Mouse (Mus musculus) midbrain, embryonic 16.5 days (tissue): Measurements from ENCODE around the gene Ccdc71. TPM values are rescaled to one million over a fixed set of nuclear protein-coding genes. Genes with fewer than 3 reads are reported as not detected.

Experiments used
- ATAC-seq: fragments of 200-750 bp; cut with Nextera tagmentation; 2 replicates; pipeline ENCODE4 v1.8.0; 2017; ENCODE audit warnings: moderate TSS enrichment
- H3K27ac ChIP-seq: fragments of 300-500 bp; sonication (generic); 2 replicates; pipeline ENCODE4 v1.5.1; 2014; ENCODE audit warnings: mild to moderate bottlenecking, low read length, mixed read lengths
- H3K27me3 ChIP-seq: fragments of 300-500 bp; sonication (generic); 2 replicates; pipeline ENCODE4 v1.6.1; 2014; ENCODE audit warnings: low read depth, low read length, mixed read lengths; ENCODE audit not compliant: control insufficient read depth, insufficient read depth
- H3K36me3 ChIP-seq: fragments of 300-500 bp; sonication (generic); 2 replicates; pipeline ENCODE4 v1.6.1; 2014; ENCODE audit warnings: mild to moderate bottlenecking, low read length, moderate library complexity, mixed read lengths; ENCODE audit not compliant: control insufficient read depth, insufficient read depth
- H3K4me1 ChIP-seq: fragments of 300-500 bp; sonication (generic); 2 replicates; pipeline ENCODE4 v1.6.1; 2014; ENCODE audit warnings: mild to moderate bottlenecking, low read length, mixed read lengths; ENCODE audit not compliant: control insufficient read depth, insufficient read depth
- H3K4me2 ChIP-seq: fragments of 300-500 bp; sonication (generic); 2 replicates; pipeline ENCODE4 v1.6.1; 2014; ENCODE audit warnings: mild to moderate bottlenecking, low read length, mixed read lengths
- H3K4me3 ChIP-seq: fragments of 300-500 bp; sonication (generic); 2 replicates; pipeline ENCODE4 v1.5.1; 2014; ENCODE audit warnings: low read depth, mild to moderate bottlenecking, low read length, moderate library complexity, mixed read lengths
- H3K9ac ChIP-seq: fragments of 300-500 bp; sonication (generic); 2 replicates; pipeline ENCODE4 v1.6.1; 2014; ENCODE audit warnings: low read depth, low read length, mixed read lengths
- H3K9me3 ChIP-seq: fragments of 300-500 bp; sonication (generic); replicated peaks from 2 replicates; pipeline ENCODE4 v1.6.1; 2014; ENCODE audit warnings: mild to moderate bottlenecking, low read length, mixed read lengths; ENCODE audit not compliant: control insufficient read depth, poor library complexity, severe bottlenecking
- WGBS: fragments of 180-500 bp; shearing (Covaris S2); extraction: QIAGEN DNeasy Blood & Tissue Kit; methylation state at CpG from one replicate; pipeline ENCODE4 v1.1.7; 2014; 5-methylcytosine and 5-hydroxymethylcytosine counted together
- polyA plus RNA-seq: library from polyadenylated mRNA; unstranded; fragments of >200 nt; fragmentation: Nextera tagmentation; extraction: Ambion mirVana; gene quantifications from 2 replicates; pipeline ENCODE4 v1.2.1, GENCODE M21; 2015

Ccdc71 gene
- polyA plus RNA-seq, 1 experiment from 2014 or later: 65.2 TPM

DNA sequence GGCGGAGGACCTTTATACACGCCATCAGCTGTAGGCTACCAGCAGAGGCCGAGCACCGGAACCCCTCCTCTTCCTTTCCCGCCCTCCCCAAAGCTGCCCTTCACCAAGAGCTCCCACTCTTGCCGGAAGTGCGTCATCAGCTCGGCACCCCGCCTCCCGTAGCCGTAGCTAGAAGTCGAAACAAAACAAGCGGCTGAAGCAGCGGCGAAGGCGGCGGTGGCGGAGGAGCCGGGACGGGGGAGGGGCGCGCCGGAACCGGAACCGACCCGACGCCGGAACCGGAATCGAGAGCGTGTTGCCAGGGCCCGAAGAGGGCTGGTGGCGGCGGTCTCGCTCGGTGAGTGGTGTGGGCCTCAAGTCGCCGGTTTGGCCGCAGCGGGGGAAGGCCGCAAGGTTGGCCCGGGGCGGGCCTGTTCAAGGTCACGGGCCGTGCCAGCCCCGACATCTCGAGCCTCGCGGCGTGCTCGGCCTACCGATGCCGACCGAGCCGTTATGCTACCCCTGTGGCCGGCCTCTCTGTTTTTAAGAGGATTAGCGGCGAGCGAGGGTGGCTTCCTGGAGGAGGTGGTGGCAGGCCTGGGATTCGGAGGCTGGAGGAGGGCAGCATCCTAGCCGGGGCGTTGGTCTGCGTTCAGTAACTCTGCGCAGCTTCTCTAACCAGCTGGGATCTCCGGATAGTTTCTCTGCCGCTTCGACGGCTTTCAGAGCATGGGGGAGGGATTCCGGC is 30.4 kb downstream of the Ccdc71 start, which contains the start of gene Usp19:
Gene Usp19 (plus strand): TSS at position 44 of the 727 bp plus-strand sequence.
- ATAC-seq: peak; percentile 95
- Histone ChIP-seq H3K9me3 (no peaks in the 10 kb centered on the region), H3K4me3 (peak within 1 kb of the TSS; percentile 95), H3K4me2 (peak within 1 kb of the TSS; percentile 92), H3K27me3 (no peaks in the 10 kb centered on the region), H3K36me3 (peaks cover 25% of the 10 kb centered on the region), H3K27ac (peak within 1 kb of the TSS; percentile 96), H3K4me1 (peaks cover 18% of the 10 kb centered on the region), H3K9ac (peak within 1 kb of the TSS; percentile 94)
- WGBS: under 1% methylated on average over 69 of the region's 69 CpGs

DNA sequence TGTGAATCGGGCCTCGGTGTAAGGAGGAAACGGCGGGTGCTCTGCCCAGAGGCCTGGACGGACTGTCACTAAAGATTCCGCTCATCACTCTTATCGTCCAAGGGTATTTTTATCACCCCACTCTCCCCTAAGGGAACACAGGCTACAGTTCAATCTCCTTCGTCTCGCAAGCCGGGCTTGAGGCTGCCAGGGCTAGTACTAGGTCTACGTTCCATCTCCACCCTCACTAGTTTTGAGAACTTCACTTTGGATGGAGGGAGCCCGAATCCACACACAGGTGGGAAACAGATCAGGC is 30.9 kb downstream of the Ccdc71 start:
- peak overlapping the region; percentile 95 for H3K4me3 ChIP-seq
- 0 out of 2 replicates have a peak, but pooled peaks have one; percentile 0 for ATAC-seq
- no peaks in the 10 kb centered on the region for H3K9me3 ChIP-seq
- peaks cover 18% of the 10 kb centered on the region for H3K4me1 ChIP-seq
- H3K9ac ChIP-seq: peak overlapping the region; percentile 94
- H3K27ac ChIP-seq: peak overlapping the region; percentile 96
- peak overlapping the region; percentile 92 for H3K4me2 ChIP-seq
- WGBS: 9% methylated on average over 12 of the region's 12 CpGs
- no peaks in the 10 kb centered on the region for H3K27me3 ChIP-seq
- peaks cover 30% of the 10 kb centered on the region for H3K36me3 ChIP-seq

DNA sequence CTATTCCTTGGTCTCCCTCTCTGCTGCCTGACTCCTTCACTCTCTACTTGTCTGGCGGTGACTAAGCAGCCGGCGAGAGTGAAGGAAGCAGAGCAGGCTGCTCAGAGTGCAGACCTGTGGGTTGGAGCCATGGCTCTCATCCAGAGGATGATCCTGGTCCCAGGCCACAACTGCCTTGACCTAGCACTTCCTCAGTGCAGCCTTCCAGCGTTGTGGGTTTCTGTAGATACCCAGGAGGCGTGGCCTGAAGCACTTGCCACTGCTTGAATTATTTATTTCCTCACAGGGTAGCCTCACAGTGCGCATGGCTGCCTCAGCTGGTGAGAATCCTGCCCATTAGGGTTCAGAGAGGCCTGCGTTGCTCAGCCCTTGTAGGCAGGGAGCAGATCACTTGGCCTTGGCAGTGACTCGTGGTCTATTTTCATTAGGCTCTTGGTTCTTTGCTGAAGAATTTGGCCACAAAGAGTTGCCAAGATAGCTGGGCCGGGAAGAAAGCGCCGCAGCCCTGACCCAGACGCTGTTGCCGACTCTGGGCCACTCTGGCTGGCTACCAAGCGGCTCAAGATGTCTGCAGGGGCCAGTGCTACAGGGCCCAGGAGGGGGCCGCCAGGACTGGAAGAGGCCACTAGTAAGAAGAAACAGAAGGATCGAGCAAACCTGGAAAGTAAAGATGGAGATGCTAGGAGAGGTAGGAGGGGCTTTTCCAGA is 31.9 kb downstream of the Ccdc71 start:
- Histone ChIP-seq H3K9ac (peak overlapping the region; percentile 28; the same call in 1 of the 2 replicates), H3K4me1 (peaks cover 18% of the 10 kb centered on the region), H3K9me3 (no peaks in the 10 kb centered on the region), H3K27me3 (no peaks in the 10 kb centered on the region), H3K4me2 (peak overlapping the region; percentile 92), H3K27ac (no peak overlapping the region), H3K36me3 (peaks cover 40% of the 10 kb centered on the region), H3K4me3 (no peak overlapping the region; the same call in 1 of the 2 replicates)
- no peak for ATAC-seq
- WGBS: 86% methylated on average over 16 of the region's 16 CpGs

DNA sequence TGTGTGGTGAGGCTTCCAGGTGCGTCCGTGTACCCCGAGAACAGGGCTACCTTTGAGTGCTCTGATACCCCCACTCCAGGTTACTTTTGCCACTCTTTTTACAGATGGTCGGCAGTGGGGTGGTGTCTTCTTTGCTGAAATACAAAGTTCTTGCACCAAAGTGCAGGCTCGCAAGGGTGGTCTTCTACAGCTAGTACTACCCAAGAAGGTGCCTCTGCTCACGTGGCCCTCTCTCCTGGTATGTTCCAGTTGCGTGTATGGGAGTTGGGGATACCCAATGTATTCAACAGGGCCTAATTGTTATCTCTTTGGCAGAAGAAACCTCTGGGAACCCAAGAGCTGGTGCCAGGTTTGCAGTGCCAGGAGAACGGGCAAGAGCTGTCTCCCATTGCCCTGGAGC is 32.9 kb downstream of the Ccdc71 start:
- H3K4me2 ChIP-seq: no peak overlapping the region
- no peak overlapping the region for H3K4me3 ChIP-seq
- 98% methylated on average over 8 of the region's 8 CpGs for WGBS
- no peak for ATAC-seq
- H3K27me3 ChIP-seq: no peaks in the 10 kb centered on the region
- peaks cover 49% of the 10 kb centered on the region for H3K36me3 ChIP-seq
- H3K9ac ChIP-seq: no peak overlapping the region
- no peaks in the 10 kb centered on the region for H3K9me3 ChIP-seq
- H3K4me1 ChIP-seq: peaks cover 18% of the 10 kb centered on the region
- H3K27ac ChIP-seq: no peak overlapping the region

DNA sequence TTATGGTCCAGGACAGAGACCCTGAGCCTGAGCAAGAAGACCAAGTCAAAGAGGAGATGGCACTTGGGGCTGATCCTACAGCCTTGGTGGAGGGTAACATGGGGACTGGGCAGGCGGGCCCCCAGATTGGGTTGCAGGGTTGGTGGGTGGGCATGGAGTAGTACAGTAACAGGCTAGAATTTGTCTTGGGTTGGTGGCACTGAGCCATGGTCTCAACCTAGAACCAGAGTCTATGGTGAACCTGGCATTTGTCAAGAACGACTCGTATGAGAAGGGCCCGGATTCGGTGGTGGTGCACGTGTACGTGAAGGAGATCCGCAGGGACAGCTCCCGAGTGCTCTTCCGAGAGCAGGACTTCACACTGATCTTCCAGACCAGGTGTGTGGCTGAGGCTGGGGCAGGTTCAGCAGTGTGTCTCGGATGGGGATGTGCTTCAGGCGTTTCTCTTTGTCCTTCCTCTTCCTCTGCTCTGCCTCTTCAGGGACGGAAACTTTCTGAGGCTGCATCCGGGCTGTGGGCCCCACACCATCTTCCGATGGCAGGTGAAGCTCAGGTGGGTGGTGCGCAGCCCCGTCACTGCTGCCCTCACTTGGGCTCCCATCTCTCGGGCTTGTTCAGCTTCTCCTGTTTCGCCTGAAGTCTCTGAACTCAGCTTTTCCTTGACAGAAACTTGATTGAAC is 34.0 kb downstream of the Ccdc71 start:
- Histone ChIP-seq H3K9me3 (no peaks in the 10 kb centered on the region), H3K4me3 (no peak overlapping the region), H3K4me1 (peaks cover 18% of the 10 kb centered on the region), H3K27me3 (no peaks in the 10 kb centered on the region), H3K4me2 (no peak overlapping the region), H3K36me3 (peaks cover 59% of the 10 kb centered on the region), H3K9ac (no peak overlapping the region), H3K27ac (no peak overlapping the region)
- WGBS: 96% methylated on average over 19 of the region's 19 CpGs
- ATAC-seq: no peak

DNA sequence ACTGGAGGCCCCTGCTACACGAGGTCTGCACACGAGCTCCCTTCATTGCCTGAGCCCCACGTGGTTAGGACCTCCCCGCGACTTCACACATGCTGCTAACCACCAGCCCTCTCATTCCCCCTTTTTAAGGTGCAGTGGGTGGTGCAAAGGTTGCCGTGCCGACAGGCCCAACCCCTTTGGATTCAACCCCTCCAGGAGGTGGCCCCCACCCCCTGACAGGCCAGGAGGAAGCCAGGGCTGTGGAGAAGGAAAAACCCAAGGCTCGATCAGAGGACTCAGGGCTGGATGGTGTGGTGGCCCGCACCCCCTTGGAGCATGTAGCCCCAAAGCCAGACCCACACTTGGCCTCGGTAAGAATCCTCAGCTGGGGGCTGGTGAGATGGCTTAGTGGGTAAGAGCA is 34.6 kb downstream of the Ccdc71 start:
- no peak overlapping the region for H3K4me3 ChIP-seq
- WGBS: 80% methylated on average over 10 of the region's 10 CpGs
- no peak overlapping the region for H3K9ac ChIP-seq
- no peak for ATAC-seq
- no peaks in the 10 kb centered on the region for H3K9me3 ChIP-seq
- H3K27ac ChIP-seq: no peak overlapping the region
- peaks cover 15% of the 10 kb centered on the region for H3K4me1 ChIP-seq
- no peak overlapping the region for H3K4me2 ChIP-seq
- no peaks in the 10 kb centered on the region for H3K27me3 ChIP-seq
- H3K36me3 ChIP-seq: peaks cover 65% of the 10 kb centered on the region

DNA sequence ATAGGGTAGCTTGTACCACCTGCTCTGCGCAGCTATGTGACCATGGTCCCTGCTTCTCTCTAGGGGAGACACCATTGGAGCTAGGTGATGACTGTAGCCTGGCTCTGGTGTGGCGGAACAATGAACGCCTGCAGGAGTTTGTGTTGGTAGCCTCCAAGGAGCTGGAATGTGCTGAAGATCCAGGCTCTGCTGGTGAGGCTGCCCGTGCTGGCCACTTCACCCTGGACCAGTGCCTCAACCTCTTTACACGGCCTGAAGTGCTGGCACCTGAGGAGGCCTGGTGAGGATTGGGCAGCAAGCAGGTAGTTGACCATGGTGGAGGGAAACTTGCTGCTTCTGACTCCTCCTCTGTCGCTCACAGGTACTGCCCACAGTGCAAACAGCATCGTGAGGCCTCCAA is 38.9 kb downstream of the Ccdc71 start:
- WGBS: 95% methylated on average over 7 of the region's 7 CpGs
- peaks cover 67% of the 10 kb centered on the region for H3K36me3 ChIP-seq

DNA sequence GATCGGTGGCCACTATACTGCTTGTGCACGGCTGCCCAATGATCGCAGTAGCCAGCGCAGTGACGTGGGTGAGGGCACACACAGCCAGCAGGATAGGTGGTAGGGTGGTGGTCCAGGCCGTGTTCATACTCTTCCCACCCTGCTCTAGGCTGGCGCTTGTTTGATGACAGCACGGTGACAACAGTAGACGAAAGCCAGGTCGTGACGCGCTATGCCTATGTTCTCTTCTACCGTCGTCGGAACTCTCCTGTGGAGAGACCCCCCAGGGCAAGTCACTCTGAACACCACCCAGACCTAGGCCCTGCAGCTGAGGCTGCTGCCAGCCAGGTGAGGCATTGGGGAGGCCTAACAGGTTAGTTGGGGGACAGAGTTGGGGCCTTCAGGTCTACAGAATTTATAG is 39.6 kb downstream of the Ccdc71 start:
- H3K4me1 ChIP-seq: no peaks in the 10 kb centered on the region
- no peak for ATAC-seq
- no peak overlapping the region for H3K9ac ChIP-seq
- H3K27me3 ChIP-seq: no peaks in the 10 kb centered on the region
- H3K9me3 ChIP-seq: no peaks in the 10 kb centered on the region
- H3K4me2 ChIP-seq: no peak overlapping the region
- H3K4me3 ChIP-seq: no peak overlapping the region
- H3K36me3 ChIP-seq: peaks cover 60% of the 10 kb centered on the region
- no peak overlapping the region for H3K27ac ChIP-seq
- WGBS: 94% methylated on average over 15 of the region's 15 CpGs

More for the DNA sequence above, 38.9 kb downstream of the Ccdc71 start:
- ATAC-seq: no peak
- no peak overlapping the region for H3K27ac ChIP-seq
- H3K4me3 ChIP-seq: no peak overlapping the region
- H3K9me3 ChIP-seq: no peaks in the 10 kb centered on the region
- H3K4me1 ChIP-seq: no peaks in the 10 kb centered on the region
- no peak overlapping the region for H3K9ac ChIP-seq
- no peaks in the 10 kb centered on the region for H3K27me3 ChIP-seq
- no peak overlapping the region for H3K4me2 ChIP-seq

DNA sequence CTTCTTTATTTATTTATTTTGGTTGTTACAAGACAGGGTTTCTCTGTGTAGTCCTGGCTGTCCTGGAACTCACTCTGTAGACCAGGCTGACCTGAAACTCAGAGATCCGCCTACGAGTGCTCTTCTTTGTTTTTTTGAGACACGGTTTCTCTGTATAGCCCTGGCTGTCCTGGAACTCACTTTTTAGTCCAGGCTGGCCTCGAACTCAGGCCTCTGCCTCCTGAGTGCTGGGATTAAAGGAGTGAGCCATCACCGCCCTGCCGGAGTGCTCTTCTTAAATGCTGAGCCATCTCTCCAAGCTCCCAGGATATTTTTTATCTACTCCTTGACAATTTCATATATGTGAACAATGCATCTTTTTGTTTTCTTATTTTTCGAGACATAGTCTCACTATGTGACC is 46.6 kb downstream of the Ccdc71 start:
- Histone ChIP-seq H3K4me2 (no peak overlapping the region; the same call in 1 of the 2 replicates), H3K27me3 (no peaks in the 10 kb centered on the region), H3K4me1 (peaks cover 17% of the 10 kb centered on the region), H3K9me3 (no peaks in the 10 kb centered on the region), H3K36me3 (0 out of 2 replicates have a peak, but pooled peaks cover 8% of the 10 kb centered on the region), H3K9ac (no peak overlapping the region), H3K27ac (no peak overlapping the region; the same call in 1 of the 2 replicates), H3K4me3 (no peak overlapping the region)
- WGBS: 84% methylated on average over 7 of the region's 7 CpGs
- ATAC-seq: no peak
